Mouse (Mus musculus) T-helper 2 cell (primary cell): ENCODE results near the gene Cd274.

ENCODE experiments used
- in situ Hi-C: fragments of 300-600 bp; cut with MboI, MseI; formaldehyde crosslinking; loops from one replicate; pipeline ENCODE4 v1.15.1; 2025; ENCODE audit warnings: high pct_unique_total_duplicates

Cd274 gene

DNA sequence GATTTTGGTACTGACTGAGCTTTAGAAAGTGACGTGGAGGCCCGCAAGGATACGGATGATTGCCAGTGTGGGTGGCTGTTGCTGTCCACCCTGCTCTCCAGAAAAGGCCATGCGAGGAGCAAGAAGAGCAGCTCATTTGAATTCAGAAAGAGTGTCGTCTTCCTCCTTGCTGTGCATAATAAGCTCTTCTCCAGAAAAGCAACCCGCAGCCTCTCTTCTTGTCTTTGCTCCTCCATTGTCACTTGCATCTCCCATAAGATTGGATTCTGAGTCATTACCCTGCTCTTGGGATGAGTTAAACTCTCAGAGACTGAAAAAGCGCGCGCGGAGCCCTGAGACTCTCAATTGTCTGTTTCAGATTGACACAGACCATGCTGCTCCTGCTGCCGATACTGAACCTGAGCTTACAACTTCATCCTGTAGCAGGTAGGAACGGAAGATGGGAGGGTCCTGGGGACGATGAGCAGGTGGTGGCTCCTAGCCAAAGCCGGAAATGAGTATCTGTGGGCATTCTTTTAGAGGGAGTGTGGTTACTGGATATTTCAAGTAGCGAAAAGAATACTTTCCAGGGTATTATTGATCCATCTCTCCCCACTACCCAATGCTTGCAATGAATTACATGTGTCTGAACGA is 54.9 kb downstream of the Cd274 start:
- in situ Hi-C loops: no loop called here

DNA sequence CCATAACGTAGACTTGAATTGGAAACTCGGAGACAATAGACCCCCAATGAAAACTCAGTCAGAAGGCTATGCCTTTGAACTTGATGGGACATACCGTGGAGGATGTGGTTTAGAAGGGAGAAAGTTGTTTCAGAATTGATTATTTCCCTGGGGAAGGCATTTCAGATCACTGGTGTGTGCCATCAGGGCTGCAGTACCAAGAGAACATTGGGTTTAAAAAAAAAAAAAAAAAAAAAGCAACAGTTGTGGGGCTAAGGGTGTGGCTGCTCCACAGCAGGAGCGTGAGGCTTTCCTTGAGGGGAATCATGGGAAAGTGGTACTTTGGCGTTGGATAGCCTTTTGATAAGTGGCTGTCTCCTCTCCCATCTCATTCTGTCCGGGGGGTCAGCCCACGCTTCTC is 55.5 kb downstream of the Cd274 start:
- in situ Hi-C loops: no loop called here

DNA sequence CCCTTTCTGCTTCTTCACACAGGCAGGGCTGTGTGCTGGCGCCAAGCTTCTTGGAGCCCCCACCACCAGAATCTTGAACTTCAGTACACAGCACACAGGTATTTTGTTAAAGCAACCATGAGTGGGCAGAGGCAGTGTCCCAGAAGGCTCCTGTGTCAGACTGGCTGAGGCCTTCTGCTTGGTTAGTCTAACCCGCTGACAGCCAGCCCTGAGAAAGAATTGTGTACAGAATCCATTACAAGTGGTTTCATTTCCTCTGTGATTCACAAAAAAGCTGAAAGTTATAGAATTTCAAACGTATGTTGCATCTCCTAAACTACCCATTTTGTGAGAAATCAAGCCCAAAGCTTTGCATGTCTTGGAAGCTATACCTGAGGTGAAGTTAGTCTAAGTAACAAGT is 63.3 kb downstream of the Cd274 start:
- in situ Hi-C loops: no loop called here

DNA sequence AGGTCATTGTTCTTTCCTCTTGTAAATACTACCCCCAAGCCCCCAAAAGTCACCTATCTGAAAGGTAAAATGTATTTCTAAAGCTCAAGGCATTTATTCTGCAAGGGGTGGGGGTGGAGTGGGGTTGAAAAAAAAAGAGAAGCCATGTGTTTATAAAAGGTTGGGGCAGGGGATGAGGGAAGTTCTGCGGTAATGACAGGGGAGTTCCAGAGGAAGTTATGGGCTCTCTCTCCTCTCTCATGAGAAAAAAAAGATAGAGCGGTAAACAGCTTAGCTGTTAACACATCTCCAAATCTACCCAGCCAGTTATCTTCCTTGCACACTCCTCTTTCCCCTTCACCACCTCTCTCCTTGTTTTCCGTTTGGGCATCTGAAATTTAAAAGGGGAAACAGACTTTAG is 63.7 kb downstream of the Cd274 start:
- in situ Hi-C loops: no loop called here

DNA sequence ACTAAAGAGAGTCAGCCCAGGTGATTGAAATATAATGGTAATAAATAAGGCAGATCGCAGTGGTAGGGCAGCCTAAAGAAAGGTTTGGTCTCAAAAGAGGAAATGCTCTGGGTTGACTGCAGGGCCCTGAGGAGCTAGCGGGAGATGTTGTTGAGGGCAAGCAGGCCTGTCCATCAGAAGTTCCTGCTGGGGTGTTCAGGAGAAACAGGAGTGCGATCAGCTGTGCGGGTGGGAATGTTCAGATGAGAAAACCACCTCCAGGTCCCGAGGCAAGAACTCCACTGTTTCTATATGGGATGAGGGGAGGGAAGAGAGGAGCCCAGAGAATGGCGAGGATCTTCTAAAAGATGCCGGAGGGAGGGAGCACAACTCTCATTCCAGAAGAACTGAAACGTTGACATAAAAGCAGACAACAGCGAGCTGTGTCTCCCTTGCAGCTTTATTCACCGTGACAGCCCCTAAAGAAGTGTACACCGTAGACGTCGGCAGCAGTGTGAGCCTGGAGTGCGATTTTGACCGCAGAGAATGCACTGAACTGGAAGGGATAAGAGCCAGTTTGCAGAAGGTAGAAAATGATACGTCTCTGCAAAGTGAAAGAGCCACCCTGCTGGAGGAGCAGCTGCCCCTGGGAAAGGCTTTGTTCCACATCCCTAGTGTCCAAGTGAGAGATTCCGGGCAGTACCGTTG is 69.7 kb downstream of the Cd274 start:
- in situ Hi-C loops: no loop called here
